Mouse (Mus musculus): ENCODE measurements around the gene Slc6a1.

Slc6a1 gene

DNA sequence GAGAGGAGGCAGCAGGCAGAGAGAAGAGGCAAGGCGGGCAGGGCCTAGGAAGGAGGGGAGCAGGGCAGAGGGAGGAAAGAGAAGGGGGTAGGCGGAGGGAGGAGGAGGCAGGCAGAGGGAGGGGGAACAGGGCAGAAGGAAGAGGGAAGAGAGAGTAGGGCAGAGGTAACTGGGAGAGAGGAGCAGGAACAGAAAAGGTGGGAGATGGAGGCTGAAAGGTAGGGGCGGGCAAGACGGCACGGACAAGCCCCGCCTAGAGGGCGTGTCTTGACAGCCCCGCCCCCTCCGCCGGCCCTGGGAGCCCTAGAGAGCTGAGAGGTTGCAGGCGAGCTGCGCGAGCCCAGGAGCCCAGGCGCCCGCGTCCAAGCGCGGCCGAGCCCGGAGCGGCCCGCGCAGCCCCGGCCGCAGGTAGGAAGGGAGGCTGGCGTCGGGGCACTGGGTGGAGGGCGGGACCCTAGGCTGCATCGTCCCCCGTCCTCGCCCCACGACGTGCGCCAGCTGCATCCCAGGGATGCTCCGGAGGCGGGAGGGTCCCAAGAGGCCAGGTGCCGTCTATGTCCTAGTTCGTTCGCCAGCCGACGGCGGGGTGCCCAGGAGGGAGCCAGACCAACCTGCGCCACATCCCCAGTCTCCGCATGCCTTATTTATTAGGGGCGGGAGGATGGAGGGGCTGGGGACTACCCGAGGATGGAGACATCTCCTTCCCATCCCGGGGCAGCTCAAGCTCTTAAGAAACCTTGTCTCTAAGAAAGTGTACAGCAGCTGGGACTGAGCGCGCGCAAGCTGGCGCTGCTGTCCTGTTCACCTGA is at the start of gene Slc6a1:
Slc6a1 (plus strand) TSS at position 167 of the 809 bp plus-strand sequence.
- DNase-seq (ENCODE audit: low spot score) = peak; percentile 18

DNA sequence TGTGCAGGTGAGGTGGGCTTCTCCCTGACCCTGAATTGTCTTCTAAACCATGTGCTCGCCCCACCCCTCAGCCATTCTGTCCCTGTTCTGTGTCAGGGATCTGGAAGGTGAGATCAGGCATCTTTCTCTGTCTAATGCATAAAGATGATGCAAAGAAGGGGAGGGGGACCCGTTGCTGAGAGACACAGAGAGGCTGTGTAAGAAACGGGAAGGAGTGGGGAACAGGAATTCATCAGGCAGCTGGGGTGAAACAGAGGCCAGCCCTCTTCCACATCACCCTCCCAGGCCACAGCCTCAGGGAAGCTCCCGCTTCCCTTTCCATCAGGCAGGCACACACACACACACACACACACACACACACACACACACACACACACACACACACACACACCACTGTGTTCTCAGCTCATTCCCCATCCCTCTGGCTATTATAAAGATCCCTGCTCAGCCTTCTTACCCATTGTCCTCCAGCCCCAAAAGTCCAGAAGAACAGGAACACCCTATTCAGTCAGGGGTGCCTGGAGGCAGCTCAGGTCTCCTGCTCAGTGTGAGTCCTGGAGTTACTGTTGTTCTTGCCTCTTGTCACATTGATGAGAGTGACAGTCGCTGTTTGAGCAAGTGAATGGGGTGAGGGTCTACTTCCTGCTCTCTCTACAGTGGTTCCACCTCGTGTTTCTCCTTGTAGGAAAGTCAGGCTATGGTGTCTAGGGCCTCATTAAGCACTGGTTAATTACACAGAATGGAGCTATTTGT is 43.4 kb upstream of the Slc6a1 start:
- DNase-seq (ENCODE audit: low spot score) = no peak

DNA sequence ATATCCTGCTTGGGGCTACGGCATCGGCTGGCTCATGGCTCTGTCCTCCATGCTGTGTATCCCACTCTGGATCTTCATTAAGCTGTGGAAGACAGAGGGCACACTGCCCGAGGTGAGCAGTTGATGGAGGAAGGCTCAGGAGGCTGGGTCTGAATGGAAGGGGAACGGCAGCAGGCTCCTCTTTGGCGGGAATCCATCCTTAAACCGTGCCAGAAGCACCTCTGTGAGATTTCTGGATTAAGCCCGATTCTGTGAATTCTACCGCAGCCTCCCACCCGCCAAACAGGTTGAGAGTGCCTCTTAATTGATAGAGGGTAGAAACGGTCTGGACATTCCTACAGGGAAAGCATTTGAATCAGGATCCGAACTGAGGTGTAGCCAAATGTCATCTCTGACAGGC is 36.8 kb upstream of the Slc6a1 start:
- no peak for DNase-seq (ENCODE audit: low spot score)

DNA sequence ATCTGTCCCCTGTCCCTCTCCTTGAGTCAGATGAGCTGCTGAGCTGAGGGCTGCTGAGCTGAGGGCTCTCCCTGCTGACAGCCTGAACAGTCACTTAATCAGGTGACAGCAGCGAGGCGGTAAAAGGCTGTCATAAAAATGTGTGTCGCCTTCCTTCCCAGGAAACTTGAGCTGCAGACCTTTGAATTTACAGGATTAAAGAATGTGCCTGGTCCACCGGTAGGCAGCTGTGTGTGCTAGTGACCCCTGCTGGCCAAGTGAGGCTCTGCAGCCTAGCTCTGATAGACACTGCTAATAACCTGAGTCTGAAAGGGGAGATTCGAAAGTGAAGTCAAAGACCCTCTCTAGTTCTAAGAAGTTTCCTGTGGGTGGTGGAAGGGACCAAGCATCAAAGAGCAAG is 32.1 kb upstream of the Slc6a1 start:
- peak; percentile 31 for DNase-seq (ENCODE audit: low spot score)

DNA sequence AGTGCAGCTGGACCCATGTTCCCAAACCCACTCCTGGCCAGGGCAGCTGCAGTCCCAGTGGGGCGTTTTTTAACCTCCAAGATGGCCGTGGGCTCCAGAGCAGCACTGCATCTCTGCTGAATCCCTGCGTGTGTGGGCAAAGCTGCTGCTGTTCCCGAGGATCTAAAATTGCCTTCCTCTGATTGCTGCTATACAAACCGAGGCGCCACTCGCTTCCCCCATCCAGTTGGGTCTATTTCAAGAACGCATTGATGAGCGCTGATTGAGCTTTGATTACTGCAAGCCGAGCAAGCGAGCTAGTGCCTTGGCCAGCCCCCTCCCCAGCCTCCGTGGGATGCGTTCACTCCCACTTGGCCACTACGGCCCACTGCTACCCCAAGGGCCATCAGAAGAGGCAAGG is 27.5 kb upstream of the Slc6a1 start:
- no peak for DNase-seq (ENCODE audit: low spot score)

DNA sequence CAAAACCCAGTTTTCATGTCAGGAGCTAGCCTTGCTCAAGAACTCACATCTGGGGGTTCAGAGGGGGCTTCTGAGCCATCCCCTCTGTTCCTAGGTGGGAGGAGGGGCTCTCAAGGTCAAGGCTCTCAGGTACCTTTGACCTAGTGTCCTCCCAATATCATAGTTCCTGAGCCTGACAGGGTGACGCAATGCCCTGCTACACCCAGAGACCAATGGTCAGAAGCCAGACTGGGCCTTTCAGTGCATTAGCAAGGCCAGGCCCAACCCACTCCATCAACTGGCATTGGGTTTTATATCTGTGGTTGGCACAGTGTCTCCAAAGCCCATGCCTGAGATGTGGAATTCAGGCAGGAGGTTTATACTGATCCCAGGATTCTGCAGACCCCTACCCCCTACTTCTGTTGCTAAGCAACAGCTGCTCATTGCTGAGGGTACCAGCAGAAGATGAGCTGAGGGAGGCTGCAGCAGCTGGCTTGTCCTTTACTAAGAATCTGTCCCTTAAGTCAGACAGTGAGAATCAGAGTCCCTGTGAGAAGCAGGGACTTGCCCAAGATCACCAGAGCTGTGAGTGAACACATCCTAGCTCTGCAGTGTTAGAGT is 24.6 kb upstream of the Slc6a1 start:
- no peak for DNase-seq (ENCODE audit: low spot score)

DNA sequence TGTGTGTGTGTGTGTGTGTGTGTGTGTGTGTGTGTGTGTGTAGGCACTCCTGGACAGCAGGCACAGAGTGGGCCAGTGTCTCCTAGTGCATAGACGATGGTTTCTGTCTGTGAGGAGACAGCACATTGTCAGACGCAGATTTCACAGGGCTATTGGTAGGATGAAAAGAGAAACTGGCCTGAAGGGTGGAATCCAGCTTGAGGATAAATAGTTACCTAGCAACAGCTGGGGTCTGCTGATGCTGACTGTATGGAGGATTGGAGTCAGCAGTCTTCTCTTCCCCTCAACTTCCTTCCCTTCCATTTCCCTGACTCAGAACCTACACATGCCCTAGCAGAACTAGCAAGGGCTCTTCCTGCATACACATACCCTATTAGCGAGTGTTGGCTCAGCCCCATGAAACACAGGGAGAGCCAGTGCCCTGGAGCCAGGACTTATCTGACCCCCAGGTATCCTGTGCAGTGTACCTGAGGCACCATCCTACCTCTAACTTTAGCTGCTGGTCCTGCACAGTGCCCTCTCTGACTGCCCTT is 23.7 kb upstream of the Slc6a1 start:
- DNase-seq (ENCODE audit: low spot score) = no peak

DNA sequence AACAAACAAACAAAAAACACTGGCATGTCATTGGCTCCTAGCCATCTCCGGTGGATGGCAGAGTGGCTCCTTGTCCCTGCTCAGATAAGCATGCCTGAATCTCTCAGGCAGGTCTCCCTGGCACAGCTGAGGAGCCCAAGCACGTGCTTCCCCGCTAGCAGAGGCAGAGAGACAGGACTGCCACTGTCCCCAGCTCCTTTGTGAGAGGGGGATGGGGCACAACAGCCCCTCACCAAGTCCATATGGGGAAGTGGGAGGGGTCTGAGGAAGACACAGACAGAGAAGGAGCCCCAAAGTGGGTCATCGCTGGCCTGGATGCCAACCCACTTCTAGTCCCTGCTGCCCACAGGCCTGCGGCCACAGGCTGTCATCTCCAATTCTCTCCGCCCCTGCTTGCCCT is 20.8 kb upstream of the Slc6a1 start:
- DNase-seq (ENCODE audit: low spot score) = no peak

DNA sequence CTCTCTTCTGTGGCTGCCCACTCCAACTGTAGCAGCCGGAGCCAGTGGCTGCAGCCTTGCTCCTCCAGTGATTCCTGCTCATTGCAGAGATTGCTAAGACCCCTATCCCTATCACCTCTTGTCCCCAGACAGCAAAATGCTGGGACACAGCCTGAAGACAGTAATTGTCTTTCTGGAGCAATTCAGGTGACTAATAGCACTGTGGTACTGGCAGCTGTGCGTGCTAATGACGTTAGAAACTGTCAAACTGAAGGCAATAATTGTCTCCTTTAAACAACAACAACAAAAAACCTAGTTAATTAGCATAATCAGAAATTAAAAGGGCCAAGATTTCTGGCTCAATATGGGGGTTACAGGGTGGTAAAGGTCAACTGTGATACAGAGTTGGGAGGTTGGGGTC is 18.4 kb upstream of the Slc6a1 start:
- no peak for DNase-seq (ENCODE audit: low spot score)

DNA sequence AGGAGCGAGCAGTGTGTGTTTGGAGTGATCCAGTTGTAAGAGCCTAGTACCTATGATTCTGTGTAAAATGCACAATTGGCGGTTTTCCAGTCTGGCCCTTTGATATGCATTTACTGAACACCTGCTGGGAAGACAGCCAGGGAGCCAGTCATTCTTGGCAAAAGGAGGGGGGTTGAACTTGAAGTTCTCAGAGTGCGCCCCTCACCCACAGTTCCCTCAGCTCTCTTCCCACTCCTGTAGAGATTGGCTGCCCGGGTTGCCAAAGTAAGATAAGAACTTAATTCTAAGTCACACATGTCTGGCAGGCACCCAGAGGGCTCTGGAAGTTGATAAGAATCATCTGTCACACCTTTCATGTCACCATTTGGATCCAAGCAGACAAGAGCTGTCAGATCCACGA is 18.0 kb upstream of the Slc6a1 start:
- DNase-seq (ENCODE audit: low spot score) = no peak

DNA sequence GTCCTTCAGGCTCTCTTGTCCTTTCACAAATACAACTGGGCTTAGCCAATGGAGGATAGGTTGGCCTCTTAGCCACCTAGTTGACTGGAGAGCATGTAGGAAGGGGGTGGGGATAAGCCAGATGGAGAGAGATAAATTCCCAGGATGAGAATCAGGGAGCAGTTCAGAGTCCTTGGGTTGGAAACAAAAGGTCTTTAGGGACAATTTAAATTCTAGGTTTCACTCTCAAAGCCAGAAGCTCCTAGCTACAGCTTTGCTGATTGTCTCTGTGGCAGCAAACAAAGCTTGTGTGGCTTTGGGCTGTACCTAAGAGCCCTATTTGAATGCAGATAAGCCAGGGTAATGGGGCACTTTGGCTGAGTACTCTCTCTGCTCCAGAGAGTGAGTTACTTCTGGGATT is 16.2 kb upstream of the Slc6a1 start:
- no peak for DNase-seq (ENCODE audit: low spot score)

DNA sequence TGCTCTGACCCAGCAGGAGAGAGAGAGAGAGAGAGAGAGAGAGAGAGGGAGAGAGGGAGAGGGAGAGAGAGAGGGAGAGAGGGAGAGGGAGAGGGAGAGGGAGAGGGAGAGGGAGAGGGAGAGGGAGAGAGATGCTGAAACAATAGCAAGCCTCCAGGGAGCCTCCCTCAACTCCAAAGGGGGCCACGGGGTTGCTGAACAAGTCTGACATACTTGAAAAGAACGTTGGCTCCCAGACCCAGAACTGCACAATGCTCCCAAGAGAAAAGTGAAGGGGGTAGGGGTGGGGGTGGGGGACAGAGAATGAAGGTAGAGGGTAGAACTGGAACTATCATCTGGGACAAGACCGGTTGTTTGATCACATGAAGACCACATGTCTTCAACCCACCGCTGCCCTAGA is 14.5 kb upstream of the Slc6a1 start:
- no peak for DNase-seq (ENCODE audit: low spot score)

DNA sequence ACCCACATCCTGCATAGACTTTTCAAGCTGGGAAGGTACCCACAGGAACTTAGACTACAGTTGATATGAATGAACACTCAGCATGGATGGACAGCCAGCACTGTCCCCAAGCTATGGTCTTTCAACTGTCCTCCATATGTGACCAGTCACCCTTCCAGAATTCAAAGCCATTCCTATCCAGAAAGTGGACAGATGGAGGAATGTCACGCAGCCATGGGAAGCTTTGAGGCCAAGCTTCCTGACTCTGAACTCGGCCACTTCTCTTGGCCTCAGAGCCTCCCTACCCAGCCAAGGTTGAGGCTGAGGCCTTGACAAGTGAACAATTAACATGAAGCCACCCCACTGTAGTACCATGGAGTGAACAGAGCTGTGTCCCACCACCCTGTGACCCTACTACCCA is 12.8 kb upstream of the Slc6a1 start:
- no peak for DNase-seq (ENCODE audit: low spot score)

DNA sequence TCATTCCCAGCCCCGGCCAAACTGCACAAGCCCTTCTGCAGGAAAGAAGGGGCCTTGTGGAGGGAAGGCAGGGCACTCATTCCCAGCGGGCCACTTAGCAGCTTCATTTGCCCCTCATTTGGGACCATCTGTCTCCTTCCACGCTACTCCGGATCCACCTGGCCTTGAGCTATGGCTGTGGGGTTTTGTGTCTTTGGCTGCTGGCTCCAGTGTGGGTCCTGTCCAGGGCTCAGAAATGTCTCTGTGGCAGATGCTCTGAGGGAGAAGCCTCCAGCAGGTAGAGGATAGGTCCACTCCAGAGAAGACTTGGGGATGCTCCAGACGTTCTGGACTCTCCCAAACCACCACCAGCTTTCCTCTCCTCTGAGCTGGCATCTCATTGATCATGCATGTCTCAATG is 11.6 kb upstream of the Slc6a1 start:
- no peak for DNase-seq (ENCODE audit: low spot score)

DNA sequence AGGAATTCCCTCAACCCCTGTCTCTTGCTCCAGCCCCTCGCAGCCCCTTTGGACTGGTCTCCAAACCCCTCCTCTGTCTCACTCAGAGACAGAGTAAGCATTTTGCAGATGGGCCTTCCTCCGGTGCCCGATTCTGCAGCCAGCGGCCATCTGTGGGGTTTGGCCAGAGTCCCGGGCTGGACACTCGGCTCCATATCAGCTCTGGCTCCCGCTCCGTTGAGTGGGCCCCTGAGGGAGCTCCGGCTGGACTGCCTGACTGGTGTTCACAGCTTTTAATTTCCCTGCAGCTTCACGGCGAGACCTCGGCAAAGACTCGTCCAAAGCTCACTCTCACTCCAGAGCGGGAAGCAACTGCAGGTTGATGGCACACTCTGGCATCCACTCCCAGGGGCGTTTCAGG is 10.2 kb upstream of the Slc6a1 start:
- DNase-seq (ENCODE audit: low spot score) = no peak

DNA sequence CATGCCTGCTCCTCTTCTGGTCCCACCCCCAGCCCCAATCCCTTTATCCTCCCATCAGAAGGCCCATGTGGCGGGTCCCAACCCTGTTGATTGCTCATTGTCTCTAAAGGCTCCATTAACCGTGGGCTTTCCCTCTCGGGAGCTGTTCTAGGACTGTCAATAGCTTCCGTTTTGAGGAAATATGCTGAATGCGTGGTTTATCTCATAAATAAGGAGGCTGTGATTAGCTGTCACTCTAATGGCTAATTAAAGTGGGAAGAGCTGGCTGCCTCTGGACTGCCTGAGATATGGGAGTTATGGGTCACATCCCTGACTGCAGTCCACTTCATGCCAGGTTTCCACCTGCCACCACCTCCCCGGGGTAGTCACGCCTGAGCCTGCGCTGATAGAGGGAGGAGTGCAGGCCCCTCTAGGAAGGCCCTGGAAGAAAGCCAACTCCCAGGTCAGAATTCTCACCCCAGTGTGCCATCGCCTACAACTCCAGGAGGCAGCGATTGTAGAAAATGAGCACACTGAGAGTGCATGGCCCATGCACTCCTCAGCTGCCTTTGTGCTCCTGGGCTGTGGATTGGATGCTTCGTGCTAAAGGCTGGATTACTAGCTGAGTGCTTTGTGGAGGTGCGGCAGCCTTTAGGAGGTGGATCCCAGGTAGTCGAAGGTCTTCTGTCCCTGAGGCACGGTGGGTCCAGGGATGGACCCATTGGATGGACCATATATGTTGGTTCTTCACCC is 8.3 kb upstream of the Slc6a1 start:
- no peak for DNase-seq (ENCODE audit: low spot score)

DNA sequence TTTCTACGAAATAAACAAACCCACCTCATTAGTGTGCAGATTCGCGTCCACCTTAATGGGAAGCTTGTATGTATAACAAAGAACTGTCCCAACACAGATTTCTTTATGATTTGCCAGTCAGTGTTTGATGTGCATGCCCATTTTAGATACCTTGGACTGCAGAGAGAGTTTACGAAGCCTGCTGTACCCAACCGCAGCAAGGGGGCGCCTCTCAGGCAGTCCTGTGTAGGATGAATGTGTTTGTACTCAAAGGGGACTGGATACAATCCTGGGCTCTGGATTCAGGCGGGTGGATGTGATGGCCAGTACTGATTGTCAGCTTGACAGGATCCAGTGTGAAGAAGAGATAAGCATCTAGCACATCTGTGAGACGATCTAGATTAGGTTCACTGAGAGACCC is 6.6 kb upstream of the Slc6a1 start:
- DNase-seq (ENCODE audit: low spot score) = no peak

DNA sequence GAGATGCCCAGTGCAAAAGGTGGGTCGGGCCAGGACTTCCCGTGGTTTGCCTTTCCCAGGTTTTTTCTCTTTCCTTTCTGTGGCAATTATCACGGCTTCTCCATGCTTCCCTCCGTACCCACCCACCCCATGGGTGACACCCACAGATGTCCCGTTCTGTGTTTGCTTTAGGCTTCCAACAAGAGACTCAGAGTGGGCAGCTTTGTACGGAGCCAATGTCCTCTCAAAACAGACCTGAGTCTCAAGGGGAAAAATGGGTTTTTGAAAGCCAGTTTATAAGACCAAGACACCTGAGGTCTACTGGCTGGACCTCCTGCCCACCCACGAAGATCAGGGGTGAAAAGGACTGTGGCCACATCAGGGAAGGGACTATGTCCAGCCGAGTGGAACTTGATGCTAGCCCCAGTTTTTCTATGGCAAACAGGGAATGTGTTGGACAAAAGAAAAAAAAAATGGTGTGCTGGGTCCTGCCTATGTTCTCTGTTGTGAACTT is 889 bp downstream of the Slc6a1 start:
- DNase-seq (ENCODE audit: low spot score) = no peak

DNA sequence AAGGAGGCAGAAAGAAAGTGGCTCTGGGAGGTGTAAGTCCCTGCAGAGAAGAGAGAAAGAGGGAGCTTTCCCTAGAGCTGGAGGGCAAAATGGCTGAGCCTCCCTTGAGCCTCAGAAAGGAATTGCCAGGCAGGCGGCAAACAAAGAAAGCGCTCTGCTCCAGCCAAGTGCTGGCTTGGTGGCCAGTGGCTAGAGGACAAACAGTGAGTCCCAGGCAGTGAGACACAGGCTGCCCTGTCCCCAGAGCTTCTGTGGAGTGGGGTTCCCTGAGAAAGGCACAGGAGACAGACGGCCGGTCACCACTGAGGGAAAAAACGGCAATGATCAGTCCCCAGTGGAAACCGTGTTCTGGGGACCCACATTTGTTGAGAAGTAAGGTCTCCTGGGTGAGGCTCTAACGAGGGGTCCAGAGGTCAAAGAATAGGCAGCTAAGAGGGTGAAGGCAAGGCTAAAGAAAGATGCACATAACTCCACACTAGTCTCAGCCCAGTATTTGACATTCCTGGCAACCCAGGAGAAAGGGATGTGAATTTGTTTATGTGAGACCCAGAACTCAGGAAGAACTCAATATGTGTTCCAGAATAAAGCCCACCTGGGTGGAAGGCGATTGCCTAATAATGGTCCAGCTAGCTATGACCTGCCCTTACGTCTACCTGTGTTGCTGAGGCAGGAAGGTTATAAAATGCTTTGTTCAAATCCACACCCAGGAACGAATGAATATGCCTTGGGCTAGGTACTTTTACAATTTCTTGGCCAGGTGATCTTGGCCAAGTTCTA is 1.7 kb downstream of the Slc6a1 start:
- DNase-seq (ENCODE audit: low spot score) = no peak

DNA sequence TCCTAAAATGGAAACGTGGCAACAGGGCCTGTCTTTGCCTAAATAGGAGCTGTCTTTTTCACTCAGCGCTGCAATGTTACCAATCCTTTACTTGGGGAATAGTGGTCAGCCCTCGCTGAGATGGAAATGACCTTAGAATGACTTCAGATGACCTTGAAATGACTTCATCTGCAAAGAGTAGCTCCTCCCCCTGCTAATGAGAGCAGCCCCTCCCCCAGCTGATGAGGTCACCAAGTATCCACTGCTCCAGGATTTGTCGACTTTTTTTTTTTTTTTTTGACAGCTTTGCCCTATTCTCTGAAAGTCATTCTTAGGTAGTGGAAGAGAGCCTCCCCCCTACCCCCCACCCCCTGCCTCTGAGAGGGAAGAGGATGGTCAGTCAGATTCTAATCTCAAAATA is 3.0 kb downstream of the Slc6a1 start:
- DNase-seq (ENCODE audit: low spot score) = no peak

DNA sequence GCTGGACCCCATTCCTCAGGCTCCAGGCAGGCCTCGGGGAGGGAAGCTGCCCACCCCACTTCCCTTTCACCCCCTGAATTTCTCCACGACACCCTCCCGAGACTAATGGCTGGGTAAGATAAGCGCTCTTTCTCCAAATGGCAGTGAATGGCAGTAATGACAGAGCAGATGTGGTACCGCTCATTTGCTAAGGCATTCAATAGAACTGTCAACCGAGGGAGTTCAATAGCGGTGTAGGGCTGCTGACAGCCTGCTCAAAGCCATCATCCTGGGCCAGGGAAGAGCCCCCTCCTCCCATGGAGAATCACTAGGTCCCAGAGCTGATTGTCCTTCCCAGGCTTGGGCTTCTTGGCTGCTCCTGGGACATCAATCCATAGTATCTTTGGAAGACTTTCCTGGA is 6.7 kb downstream of the Slc6a1 start:
- DNase-seq (ENCODE audit: low spot score) = no peak

Data from yolk sac, embryonic 10.5 days (tissue).